Mouse (Mus musculus) lung, postnatal 25 days (tissue): ENCODE results near the gene Itpk1.

Experiments used
- DNase-seq: peaks from one replicate; pipeline ENCODE4 v3.0.0; 2022; ENCODE audit warnings: low spot score

Itpk1 gene

DNA sequence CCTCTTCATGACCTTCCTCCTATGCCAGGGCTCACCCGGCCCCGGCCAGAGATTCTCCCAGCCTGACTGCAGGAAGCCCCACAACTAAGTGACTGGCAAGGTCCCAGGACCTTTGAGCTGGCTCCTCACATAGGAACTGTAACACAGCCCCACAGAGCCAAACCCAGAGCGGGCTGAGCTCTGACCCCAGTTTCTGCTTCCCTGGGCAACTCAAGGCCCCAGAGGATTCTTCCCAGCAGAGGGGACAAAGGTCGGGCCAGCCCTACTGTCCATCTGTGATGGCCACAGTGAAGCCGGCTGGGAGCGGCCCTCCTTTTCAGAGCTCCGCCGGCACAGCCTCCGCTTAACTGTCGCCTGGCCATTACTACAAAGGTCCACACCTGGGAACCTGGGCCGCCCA, 13.6 kb downstream of the Itpk1 start:
- peak; percentile 55 for DNase-seq

DNA sequence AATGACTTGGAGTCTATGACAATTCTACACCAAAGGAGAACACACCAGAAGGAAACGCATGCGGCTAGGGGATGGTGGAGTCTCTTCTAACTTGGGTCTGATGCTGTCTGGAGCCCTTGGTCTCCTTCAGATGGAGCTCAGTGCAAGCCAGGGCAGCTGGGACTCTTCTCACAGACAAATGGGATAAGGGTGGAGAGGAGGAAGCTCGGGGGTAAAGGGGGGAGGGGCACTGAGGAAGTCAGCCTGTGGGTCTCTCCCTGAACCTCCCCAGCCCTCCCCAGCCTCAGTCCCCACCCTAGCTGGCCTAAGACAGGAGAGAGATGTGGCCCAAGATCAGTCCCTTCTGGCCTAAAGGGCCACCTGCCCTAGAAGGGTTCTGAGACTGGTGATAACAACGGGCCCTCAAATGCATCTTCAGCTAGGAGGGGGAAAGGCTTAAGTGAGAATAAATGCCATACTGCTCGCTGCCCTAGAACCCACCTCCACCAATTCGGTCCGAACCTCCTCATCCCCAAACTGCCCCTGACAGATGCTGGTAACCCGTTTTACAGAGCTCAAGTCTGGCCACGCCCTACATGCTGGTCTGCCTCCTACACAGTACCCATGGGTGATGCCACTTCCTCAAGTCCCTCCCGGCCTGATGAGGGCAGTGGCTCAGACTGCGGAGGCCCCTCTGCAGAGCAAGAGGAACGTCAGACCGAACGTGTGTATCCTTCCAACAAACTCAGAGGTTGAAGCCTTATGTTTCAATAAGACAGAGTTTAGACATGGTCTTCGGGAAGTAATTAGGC, 14.8 kb downstream of the Itpk1 start:
- DNase-seq, result no peak

DNA sequence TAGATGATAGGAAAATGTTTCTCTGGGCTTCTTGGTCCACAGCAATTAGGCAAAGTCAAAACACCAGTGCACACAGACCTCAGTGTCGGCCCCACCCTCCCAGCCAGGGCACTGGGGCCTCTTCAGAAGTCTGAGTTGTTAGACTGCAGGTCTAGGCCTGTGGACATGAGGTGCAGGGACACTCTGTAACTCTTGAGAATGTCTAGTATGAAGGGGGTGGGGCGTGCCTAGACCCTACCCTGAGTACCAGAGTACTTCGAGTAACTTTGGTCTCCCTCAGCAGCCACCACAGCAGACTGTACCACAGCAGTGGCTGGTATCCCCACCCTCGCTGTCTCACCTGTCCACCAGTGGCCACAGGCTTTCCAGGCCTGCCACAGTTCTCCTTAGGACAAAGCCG, 18.4 kb downstream of the Itpk1 start:
- DNase-seq, result peak; percentile 56

DNA sequence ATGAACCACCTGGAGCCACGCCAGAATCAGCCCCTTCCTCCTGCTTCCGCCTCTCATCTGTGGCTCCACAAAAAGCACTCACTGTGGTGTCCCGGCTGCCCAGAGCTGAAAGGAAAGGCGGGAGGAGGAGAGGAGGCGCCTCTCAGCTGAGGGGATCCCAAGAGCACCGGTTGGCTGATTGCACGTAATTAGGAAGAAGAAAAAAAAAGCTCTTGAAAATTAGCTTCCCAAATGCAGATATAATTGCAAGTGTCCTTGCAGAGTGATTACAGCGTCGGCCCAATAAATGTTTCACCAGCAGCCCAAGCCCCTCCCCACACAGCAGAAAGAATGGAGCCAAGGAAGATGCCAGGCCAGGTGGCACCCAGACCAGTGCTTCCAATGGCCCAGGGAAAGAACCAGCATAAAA, 19.2 kb downstream of the Itpk1 start:
- no peak for DNase-seq

DNA sequence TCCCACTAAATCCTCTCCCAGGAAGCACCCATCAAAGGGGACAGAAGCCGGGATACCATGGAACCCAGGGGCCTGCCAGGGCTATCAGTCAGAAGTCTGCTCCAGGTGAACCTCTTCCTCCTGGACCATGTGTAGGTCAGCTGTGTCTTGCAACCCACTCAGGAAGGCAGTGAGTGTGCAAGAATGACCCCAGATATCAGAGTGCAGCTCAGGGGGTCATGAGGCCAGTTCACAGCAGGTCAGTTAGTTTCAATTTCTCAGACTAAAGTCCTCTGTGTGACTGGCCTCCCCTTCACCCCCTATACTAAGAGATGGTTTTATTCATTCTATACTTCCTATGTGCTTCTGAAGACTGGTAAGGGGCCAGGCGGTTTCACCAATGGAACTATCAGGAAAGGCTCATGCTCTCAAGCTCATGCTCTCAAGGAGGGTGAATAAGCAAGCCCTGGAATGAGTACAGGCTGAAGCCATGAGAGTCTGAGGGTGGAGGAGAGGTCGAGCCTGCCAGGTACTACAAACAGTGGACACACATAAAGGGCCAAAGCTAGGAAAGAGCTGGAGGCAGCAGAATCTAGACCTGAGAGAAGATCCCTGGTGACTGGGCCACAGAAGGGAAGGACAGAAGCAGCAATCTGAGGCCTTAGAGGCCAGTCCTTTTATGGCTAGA, 19.9 kb downstream of the Itpk1 start:
- DNase-seq, result peak; percentile 64

DNA sequence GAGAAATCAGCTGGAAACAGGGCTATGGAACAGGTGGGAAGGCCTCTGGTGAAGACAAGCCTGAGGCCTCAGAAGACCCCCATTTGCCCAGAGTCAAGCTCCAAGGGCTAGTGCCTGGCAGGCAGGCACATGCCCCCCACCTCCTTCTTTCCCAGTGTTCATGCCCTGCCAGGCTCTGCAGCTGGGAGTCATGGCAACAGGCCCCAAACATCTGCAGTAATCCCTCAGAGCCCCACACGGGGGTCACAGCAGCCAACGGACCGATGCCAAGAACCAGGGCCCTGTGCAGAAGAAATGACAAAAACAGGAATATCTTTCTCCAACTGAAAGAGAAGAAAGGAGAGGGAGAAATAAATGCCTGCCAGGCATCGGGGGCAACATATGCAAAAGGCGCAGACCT, 20.8 kb downstream of the Itpk1 start:
- DNase-seq, result no peak

DNA sequence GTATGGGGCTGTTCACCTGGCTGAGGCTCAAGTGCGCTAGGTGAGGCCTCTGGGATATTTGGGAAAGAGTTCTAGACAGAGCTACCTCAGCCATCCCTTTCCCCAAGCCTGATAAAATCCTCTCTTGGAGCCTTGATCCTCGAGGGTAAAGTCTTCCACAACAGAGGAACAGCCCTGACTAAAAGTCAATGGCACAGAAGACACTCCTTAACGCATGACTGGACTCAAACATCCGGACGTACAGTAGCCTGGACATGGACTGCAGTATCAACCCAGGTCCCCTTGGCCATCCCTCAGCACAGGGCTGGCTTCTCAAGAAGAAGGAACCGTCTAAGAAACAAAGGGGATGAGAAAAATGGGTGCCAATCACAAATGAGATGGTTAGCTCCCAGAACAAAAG, 21.3 kb downstream of the Itpk1 start:
- no peak for DNase-seq

DNA sequence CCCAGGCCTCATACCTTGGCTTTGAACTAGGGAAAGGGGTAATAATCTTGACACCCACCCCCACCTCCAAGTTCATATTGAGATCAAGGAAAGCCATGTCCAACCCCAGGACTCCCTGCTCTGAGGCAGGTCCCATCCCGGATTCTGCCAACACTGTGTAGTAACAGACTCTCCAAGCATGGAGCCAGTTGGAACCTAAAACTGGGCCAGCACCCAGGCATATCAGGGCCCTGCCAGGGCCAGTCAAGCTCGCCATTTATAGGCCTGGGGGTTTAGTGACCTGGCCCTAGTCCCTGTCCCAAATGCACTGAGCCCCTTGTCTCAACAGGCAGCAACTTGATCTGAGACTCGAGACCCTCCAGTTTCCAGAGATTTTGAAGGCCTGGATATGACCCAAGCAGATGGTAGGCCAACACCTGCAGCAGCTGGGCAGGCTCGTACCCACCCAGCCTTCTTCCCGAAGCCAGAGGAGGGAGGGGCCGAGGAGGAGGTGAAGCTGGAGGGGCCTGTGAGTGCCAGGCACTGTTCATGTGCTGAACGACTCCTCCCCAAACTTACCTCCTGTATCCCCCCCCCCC, 21.9 kb downstream of the Itpk1 start:
- no peak for DNase-seq

DNA sequence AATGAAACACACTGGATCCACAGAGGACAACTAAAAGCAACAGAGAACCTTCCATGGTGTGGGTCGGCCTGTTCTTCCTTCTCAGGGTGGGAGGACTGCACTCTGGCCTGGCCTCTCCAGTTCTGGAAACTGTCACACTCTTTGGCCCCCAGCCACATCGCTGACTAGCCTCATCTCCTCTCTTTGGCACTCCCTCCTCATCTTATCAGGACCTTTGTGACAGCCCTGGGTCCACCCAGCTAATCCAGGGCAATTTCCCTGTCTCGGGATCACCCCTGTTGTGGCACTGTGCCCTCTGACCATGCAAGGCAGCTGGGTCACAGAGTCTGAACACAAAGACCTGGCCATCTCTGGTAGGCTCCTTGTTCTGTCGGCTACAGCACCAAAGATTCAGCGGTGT, 22.6 kb downstream of the Itpk1 start:
- no peak for DNase-seq

DNA sequence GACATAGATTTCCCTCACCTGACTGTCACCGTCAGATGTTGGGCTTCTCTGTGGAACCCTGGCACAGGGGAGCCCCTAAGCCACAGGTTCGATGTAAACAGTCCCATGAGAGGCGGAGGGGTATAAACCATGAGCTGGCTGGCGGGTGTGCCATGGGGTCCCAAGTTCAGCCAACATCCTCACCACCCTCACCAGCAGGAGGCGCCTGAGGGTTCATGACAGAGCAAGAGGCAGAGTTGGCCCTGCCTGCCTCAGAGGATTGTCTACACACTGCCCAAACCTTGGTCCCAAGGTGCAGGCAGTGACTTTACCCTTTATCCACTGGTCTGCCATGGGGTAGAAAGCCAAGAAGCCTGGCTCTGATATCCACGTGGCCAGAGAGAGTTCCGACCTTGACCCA, 23.1 kb downstream of the Itpk1 start:
- no peak for DNase-seq

DNA sequence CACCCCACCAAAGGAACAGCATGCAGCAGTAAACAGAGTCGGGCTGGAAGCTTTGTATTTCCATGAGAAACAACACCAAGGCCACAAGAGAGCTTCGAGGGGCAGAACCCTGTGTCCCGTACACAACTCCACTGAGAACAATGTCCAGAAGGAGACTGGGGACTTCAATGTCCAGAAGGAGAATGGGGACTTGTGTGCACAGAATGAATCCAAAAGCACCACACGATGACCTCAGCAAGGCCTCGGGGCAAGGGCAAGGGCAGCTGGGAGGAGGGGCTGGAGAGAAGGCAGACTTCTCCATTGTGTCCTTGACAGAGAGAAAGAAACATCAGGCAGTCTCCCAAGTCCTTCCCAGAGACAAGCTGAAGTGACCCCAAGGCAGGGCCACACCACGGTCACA, 25.9 kb downstream of the Itpk1 start:
- no peak for DNase-seq

DNA sequence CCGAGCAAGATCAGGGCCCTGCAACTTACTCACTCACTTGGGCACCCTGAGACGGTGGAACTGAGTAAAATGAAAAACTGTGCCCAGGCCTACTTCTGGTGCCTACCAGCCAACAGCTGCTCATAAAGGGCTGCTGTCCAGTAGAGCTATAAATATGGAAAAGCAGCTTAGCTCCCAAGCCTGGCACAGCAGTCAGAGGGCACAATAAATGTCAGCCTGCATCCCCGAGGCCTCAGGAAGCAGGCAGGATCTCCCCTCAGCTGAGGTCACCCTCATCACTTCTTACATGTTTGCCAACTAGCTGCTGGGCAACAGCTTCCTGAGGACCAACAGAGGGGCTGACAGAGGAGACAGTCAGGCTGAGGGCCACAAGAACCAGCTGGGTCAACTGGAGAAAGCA, 27.6 kb downstream of the Itpk1 start:
- no peak for DNase-seq

DNA sequence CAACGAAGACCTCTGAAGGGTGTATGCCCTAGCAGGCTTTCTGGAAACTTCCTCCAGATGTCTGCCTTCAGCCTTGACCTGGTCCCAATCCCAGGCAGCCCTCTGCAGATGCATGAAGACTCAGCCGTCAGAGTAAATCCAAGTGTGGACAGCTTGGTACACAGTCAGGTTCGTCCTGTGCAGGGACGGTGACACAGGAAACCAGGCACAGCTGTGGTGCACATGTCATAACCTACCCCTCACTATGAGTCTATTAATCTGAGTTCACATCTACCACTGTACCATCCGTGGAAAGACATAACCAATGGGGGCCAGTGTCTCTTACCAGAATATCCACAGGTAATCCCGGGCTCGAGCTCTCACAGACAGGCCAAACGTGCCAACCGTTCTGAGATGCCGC, 30.2 kb downstream of the Itpk1 start:
- DNase-seq, result no peak

DNA sequence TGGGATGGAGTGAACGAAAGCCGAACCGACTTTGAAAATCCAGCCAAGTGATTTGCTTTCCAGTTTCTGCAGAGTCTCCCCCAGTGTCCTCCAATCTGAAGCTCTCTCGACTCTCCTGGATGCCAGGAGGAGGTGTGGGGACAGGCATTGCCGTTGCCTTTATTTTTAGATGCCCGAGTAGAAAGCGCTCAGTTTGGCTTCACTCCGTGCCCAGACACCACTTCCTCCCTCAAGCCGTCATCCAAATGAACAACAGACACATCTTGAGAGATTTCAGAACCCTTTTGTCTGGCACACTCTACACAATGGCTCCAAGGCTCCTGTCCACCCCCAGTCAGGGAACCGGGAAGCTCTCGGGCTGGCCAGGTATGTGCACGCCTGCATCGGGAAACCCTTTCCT, 30.6 kb downstream of the Itpk1 start:
- no peak for DNase-seq

DNA sequence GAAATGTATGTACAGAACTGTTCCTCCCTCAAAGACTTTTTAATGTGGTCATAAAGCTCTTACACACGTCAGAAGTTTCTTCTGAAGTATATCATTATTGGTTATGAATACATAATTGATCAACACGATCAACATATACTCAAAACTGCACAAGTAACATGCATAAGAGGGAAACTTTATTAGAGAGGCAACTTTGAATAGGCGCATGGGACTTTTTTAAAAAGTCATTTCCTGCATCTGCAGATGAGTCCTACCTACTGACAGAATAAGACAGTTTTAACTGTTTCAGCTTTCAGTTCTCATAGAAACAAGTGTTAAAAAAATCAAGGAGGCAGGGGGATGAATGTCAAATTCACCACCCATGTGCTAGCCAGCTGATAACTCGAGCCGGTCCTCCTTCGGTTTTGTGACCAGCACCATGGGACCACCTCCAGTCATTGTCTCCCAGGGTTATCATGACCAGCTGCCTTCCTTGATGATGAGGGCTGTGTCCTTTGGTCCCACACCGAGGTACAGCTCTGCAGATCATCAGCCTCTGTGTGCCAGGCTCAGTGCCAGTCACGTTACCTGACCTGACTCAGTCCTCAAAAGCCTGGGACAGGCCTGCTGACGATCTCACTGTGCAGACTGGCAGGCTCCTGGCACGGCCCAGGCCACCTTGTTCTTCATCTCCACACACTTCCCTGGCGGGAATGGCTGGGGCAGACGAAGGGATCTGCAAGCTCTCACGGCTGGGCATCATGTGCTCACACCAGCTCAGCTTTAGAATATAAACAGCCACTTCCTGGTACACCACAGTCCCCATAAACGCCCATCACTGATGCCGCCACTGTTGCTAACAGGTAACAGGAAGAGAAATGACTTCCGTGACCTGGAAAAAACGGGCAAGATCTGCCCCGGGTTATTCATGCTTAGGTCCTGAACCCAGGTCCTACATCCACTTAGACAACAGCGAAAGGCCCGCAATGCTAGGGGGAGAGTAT, 31.6 kb downstream of the Itpk1 start:
- DNase-seq, result no peak

DNA sequence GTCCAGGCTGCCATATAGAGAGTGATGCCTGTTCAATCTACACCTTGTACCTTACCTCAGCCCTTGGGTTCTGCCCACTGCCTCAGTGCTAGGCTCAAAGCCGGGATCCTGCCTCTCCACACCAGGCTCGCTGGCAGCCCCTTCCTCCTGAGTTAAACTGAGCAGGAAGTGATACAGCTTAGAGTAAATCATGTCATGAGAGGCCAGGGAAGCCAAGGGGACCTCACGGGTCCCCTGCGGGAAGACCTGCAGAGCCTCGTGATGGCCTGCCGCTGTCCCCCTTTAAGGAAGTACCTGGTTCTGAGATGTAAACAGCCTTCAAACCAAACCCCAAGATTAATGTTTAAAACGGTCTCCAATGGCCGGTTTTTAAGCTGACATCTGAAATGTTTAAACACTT, 32.6 kb downstream of the Itpk1 start:
- no peak for DNase-seq

DNA sequence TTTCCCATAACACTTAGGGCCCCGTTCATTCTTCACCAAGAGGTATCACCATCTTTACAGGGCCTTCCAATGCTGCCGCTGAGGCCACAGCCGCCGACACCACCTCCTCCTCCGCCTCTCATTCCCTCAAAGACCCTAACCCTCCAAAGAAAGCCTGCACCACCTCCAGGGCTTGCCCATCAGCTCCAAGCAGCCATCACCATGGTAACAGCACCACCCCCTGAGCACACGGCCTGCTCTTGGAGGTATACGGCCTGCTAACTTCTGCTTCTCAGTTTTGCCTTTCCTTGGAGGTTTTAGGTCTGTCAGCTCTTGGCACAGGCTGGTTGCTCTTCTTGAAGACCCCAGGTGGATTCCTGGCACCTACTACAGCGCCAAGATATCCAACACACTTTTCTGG, 33.9 kb downstream of the Itpk1 start:
- DNase-seq, result no peak

DNA sequence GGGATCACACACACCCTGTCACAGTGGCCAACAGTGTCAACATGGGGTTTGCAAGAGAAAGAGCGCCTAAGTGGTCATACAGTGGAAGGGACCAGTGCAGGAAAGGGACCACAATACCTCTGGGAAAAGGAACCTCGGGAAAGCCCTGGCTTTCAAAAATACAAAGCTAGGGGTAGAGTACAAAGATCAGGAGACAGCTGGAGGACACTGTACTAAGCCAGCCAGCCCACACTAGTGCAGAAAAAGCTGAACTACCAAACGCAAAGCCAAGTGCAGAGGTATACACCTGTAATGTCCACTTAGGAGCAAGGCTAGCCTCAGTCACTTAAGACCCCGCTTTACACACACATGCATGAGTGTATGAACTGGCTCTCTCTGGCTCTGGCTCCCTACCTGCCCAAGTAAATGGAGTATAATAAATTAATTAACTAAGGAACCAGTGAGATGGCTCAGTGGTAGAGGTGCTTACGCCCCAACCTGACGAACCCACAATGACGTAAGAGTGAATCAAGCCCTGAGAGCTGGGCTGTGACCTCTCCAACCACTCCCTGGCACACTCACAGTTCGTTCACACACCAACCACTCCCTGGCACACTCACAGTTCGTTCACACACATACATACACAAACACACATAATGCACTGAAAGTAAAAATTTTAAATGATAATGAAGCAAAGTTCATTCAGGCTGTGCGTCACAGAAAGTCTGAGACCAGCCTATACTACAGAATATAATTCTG, 39.1 kb downstream of the Itpk1 start:
- no peak for DNase-seq

DNA sequence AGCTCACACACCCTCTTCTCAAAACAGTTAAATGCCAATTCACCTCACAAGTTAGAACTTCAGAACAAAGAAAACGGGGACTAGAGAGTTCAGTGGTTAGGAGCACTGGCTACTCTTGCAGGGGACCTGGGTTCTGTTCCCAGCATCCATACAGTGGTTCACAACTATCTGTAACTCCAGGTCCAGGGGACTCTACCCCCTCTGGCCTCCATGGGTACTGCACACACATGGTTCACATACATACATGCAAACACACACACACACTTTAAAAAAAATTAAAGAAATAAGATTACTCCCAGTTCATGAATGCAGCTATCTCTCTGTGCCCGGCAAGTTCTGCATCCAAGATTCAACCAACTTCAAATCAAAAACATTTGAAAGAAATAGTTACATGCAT, 40.7 kb downstream of the Itpk1 start:
- DNase-seq, result no peak

DNA sequence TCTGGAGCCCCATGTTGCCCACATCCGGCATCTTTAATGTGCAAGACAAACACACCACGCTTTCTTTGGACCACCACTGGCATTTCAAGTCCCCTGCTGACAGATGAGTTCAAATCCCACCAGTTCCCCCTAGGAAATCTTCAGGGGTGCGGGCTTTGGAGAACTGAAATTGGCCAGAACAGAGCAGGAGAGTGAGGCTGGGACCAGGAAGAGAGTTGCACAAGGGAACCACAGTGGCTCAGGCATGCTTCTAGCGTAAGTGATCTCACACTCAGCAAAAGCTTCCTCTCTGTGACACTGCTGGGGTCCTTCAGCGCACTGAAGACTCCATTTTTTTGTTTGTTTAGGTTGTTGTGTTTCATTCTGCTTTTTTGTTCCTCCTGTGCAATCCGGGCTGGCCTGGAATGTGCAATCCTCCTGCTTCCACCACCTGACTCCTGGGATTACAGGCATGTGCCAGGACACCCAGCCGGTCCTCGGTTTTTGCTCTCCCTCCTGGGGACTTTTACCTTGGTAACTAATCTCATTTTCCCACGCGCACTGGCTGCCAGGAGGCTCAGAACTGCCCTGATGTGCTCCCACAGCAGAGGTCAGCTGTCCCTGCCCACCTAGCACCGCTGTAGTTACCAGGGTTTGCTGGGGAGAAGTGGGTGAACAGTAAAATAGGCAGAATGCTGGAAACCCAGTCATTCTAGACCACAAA, 41.2 kb downstream of the Itpk1 start:
- no peak for DNase-seq

DNA sequence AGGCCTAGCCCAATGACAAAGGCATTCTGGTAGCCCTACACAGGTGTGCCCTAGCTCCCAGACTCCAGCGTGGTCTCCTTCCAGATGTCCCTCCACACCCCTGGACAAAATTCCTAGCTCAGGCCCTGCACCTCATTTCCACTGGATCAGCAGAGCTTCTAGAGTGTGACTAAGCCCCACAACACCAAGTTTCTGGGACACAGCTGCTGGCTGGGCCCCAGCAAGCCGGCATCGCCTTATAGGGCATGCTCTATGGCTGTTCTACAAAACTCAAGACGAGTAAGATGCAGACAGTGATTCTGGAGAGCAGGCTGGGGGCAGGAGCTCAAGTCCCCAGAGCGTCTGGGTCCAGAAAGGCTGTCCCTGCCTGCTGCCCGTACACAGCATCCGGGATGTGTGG, 43.0 kb downstream of the Itpk1 start:
- no peak for DNase-seq
